Mouse (Mus musculus) cerebellum, adult 11-12 months (tissue): ENCODE measurements around the gene Aaas.
A peak's percentile ranks its signal among the peaks of the same experiment; 100 is the strongest.

ENCODE experiments used
- DNase-seq: peaks from one replicate; pipeline ENCODE4 v3.0.0; 2022

The Aaas gene

DNA sequence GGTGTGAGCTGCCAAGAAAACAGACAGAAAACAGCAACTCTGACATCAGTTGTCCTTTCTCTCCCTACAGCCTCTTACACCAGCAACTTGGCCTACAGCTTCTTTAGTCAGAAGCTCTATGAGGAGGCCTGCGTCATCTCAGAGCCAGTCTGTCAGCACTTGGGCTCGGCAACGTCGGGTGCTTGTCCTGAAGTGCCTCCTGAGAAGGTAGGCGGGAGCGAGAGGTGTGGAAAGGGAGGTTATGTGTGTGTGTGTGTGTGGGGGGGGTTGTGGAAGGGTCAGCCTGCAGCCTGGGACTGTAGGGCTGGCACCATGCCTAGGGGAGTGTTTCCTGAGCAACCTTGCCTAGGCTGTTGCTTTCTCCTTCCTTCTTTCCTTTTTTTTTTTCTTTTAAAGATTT is 48.0 kb downstream of the Aaas start:
- no peak for DNase-seq

- DNase-seq: no peak
Observed at GRCm38 (mm10) chr15:102296368-102297006, 54.1 kb downstream of the Aaas start.

GRCm38 (mm10) chr15:102295633-102296367 is 54.8 kb downstream of the Aaas start, which contains the start of gene Espl1:
Espl1 (plus strand) TSS chr15:102296266.
- DNase-seq: peak; percentile 89
